Mouse (Mus musculus) lung, postnatal 0 days (tissue): ENCODE results near the gene Mex3a.

Experiments used
- CTCF ChIP-seq: IDR thresholded peaks from 2 replicates; pipeline ENCODE4 v1.5.1; 2016; ENCODE audit warnings: antibody characterized with exemption, mild to moderate bottlenecking
- EP300 ChIP-seq: IDR thresholded peaks from 2 replicates; pipeline ENCODE4 v1.6.1; 2016; ENCODE audit warnings: antibody characterized with exemption, mild to moderate bottlenecking, control low read depth

DNA sequence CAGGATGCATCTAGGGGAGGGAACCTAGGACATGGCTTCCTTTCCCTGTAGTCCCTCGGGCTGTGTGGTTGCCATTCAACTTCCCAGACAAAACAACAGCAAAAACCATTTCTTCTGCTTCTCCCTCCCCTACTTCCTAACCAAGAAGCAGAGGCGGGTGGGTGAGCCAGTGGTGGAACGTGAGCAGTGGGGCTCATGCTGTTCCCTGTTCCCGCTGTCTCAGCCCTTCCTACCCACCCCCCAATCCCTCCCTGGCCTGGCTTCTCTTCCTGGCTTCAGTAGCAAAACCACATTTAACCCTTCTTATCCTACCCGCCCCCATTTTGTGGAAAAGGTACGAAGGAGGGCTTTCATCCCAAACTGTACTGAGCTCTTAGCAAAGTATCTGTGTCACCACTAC is 27.1 kb upstream of the Mex3a start:
- no peak for TF ChIP-seq CTCF
- TF ChIP-seq EP300 = no peak
